Mouse (Mus musculus) forebrain, embryonic 11.5 days (tissue): ENCODE results near the gene Tmsb10. TPM values are rescaled to one million over a fixed set of nuclear protein-coding genes. Genes with fewer than 3 reads are reported as not detected.

Experiments
- ATAC-seq: fragments of 200-750 bp; cut with Nextera tagmentation; replicated peaks from 2 replicates; pipeline ENCODE4 v1.8.0; 2017; ENCODE audit warnings: moderate TSS enrichment; ENCODE audit not compliant: low FRiP score
- DNase-seq: peaks from one replicate; pipeline ENCODE4 v3.0.0-alpha.2; 2017; ENCODE audit warnings: low spot score
- H3K27ac ChIP-seq: fragments of 300-500 bp; sonication (generic); 2 replicates; pipeline ENCODE4 v1.5.1; 2014; ENCODE audit warnings: low read depth, low read length
- H3K27me3 ChIP-seq: fragments of 300-500 bp; sonication (generic); 2 replicates; pipeline ENCODE4 v1.6.1; 2014; ENCODE audit warnings: mild to moderate bottlenecking, low read length, mixed read lengths; ENCODE audit not compliant: control insufficient read depth, insufficient read depth
- H3K36me3 ChIP-seq: fragments of 300-500 bp; sonication (generic); 2 replicates; pipeline ENCODE4 v1.6.1; 2014; ENCODE audit warnings: mild to moderate bottlenecking, low read length, moderate library complexity, mixed read lengths; ENCODE audit not compliant: control insufficient read depth, insufficient read depth
- H3K4me1 ChIP-seq: fragments of 300-500 bp; sonication (generic); replicated peaks from 2 replicates; pipeline ENCODE4 v1.6.1; 2014; ENCODE audit warnings: low read length, mixed read lengths; ENCODE audit not compliant: control insufficient read depth, insufficient read depth
- H3K4me2 ChIP-seq: fragments of 300-500 bp; sonication (generic); 2 replicates; pipeline ENCODE4 v1.6.1; 2014; ENCODE audit warnings: low read depth, mild to moderate bottlenecking, low read length, moderate library complexity, mixed read lengths; ENCODE audit not compliant: severe bottlenecking
- H3K4me3 ChIP-seq: fragments of 300-500 bp; sonication (generic); 2 replicates; pipeline ENCODE4 v1.5.1; 2014; ENCODE audit warnings: low read depth, low read length
- H3K9ac ChIP-seq: fragments of 300-500 bp; sonication (generic); 2 replicates; pipeline ENCODE4 v1.6.1; 2014; ENCODE audit warnings: low read length
- H3K9me3 ChIP-seq: fragments of 300-500 bp; sonication (generic); 2 replicates; pipeline ENCODE4 v1.6.1; 2016; ENCODE audit warnings: low read length, mixed read lengths; ENCODE audit not compliant: control insufficient read depth
- WGBS: fragments of 180-500 bp; shearing (Covaris S2); extraction: QIAGEN DNeasy Blood & Tissue Kit; methylation state at CpG from one replicate; pipeline ENCODE4 v1.1.7; 2014; 5-methylcytosine and 5-hydroxymethylcytosine counted together
- polyA plus RNA-seq: library from polyadenylated mRNA; unstranded; fragments of >200 nt; fragmentation: Nextera tagmentation; extraction: Ambion mirVana; gene quantifications from 2 replicates; pipeline ENCODE4 v1.2.1, GENCODE M21; 2014

Gene Tmsb10
- 2,631 and 2,769 TPM in 2 replicates for polyA plus RNA-seq

GRCm38 (mm10) chr6:72958662-72959071 is at the start of gene Tmsb10:
Tmsb10 (minus strand) TSS chr6:72958748.
- Histone ChIP-seq H3K36me3 (no peaks in the 10 kb centered on the region), H3K27ac (peak within 1 kb of the TSS; percentile 62), H3K4me1 (peaks cover 7% of the 10 kb centered on the region; the same call in 1 of the 2 replicates), H3K9ac (peak within 1 kb of the TSS; percentile 99), H3K27me3 (no peaks in the 10 kb centered on the region), H3K4me2 (peak within 1 kb of the TSS; percentile 81), H3K9me3 (no peaks in the 10 kb centered on the region), H3K4me3 (peak within 1 kb of the TSS; percentile 87)
- ATAC-seq, result peak; percentile 2; the same call in 1 of the 2 replicates
- DNase-seq, result no peak
- WGBS, result 0% methylated on average over 18 of the region's 19 CpGs

- H3K4me1 ChIP-seq, result no peaks in the 10 kb centered on the region
- H3K4me3 ChIP-seq, result no peak overlapping the region
- no peaks in the 10 kb centered on the region for H3K9me3 ChIP-seq
- H3K9ac ChIP-seq, result no peak overlapping the region
- ATAC-seq (no peak), DNase-seq (no peak)
- no peaks in the 10 kb centered on the region for H3K27me3 ChIP-seq
- WGBS, result 83% methylated on average over 5 of the region's 5 CpGs
- no peak overlapping the region for H3K4me2 ChIP-seq
- no peak overlapping the region for H3K27ac ChIP-seq
- H3K36me3 ChIP-seq, result no peaks in the 10 kb centered on the region
These were observed 45.1 kb upstream of the Tmsb10 start for GRCm38 (mm10) chr6:73003601-73004000.

- 52% methylated on average over 1 of the region's 1 CpGs for WGBS
- Histone ChIP-seq H3K27ac (no peak overlapping the region), H3K4me3 (no peak overlapping the region), H3K4me1 (no peaks in the 10 kb centered on the region), H3K9me3 (no peaks in the 10 kb centered on the region), H3K4me2 (no peak overlapping the region), H3K36me3 (no peaks in the 10 kb centered on the region), H3K27me3 (no peaks in the 10 kb centered on the region), H3K9ac (no peak overlapping the region)
- DNase-seq (no peak), ATAC-seq (no peak)
These were observed 43.8 kb upstream of the Tmsb10 start for GRCm38 (mm10) chr6:73002391-73002790.

GRCm38 (mm10) chr6:72998809-72999208 is 40.3 kb upstream of the Tmsb10 start:
- DNase-seq (no peak), ATAC-seq (no peak)
- Histone ChIP-seq H3K9ac (no peak overlapping the region), H3K4me3 (no peak overlapping the region), H3K4me1 (no peaks in the 10 kb centered on the region), H3K27ac (no peak overlapping the region), H3K4me2 (no peak overlapping the region), H3K36me3 (no peaks in the 10 kb centered on the region), H3K27me3 (no peaks in the 10 kb centered on the region), H3K9me3 (no peaks in the 10 kb centered on the region)
- 83% methylated on average over 1 of the region's 1 CpGs for WGBS

GRCm38 (mm10) chr6:72993688-72994082 is 35.1 kb upstream of the Tmsb10 start:
- 90% methylated on average over 5 of the region's 5 CpGs for WGBS
- Histone ChIP-seq H3K4me2 (no peak overlapping the region), H3K27me3 (no peaks in the 10 kb centered on the region), H3K4me3 (no peak overlapping the region), H3K36me3 (no peaks in the 10 kb centered on the region), H3K9ac (no peak overlapping the region), H3K9me3 (no peaks in the 10 kb centered on the region), H3K27ac (no peak overlapping the region), H3K4me1 (no peaks in the 10 kb centered on the region)
- no peak for DNase-seq
- no peak for ATAC-seq

- Histone ChIP-seq H3K4me2 (no peak overlapping the region), H3K9me3 (no peaks in the 10 kb centered on the region), H3K36me3 (no peaks in the 10 kb centered on the region), H3K4me3 (no peak overlapping the region), H3K9ac (no peak overlapping the region), H3K27me3 (no peaks in the 10 kb centered on the region), H3K4me1 (no peaks in the 10 kb centered on the region), H3K27ac (no peak overlapping the region)
- DNase-seq, result no peak
- WGBS, result 81% methylated on average over 8 of the region's 8 CpGs
- ATAC-seq, result no peak
These were observed 34.6 kb upstream of the Tmsb10 start for GRCm38 (mm10) chr6:72993054-72993687.

GRCm38 (mm10) chr6:72990206-72990605 is 31.7 kb upstream of the Tmsb10 start:
- 90% methylated on average over 5 of the region's 5 CpGs for WGBS
- no peaks in the 10 kb centered on the region for H3K4me1 ChIP-seq
- no peak overlapping the region for H3K4me2 ChIP-seq
- H3K4me3 ChIP-seq, result no peak overlapping the region
- no peaks in the 10 kb centered on the region for H3K9me3 ChIP-seq
- H3K9ac ChIP-seq, result no peak overlapping the region
- H3K27me3 ChIP-seq, result no peaks in the 10 kb centered on the region
- DNase-seq (no peak), ATAC-seq (no peak)
- H3K36me3 ChIP-seq, result no peaks in the 10 kb centered on the region
- H3K27ac ChIP-seq, result no peak overlapping the region

GRCm38 (mm10) chr6:72989028-72989736 is 30.6 kb upstream of the Tmsb10 start:
- DNase-seq (peak; percentile 58), ATAC-seq (peak; percentile 78)
- Histone ChIP-seq H3K4me2 (no peak overlapping the region), H3K36me3 (no peaks in the 10 kb centered on the region), H3K4me3 (no peak overlapping the region), H3K27me3 (no peaks in the 10 kb centered on the region), H3K27ac (no peak overlapping the region), H3K4me1 (no peaks in the 10 kb centered on the region), H3K9ac (no peak overlapping the region), H3K9me3 (no peaks in the 10 kb centered on the region)
- WGBS, result 23% methylated on average over 7 of the region's 7 CpGs

- Histone ChIP-seq H3K27ac (no peak overlapping the region), H3K27me3 (no peaks in the 10 kb centered on the region), H3K4me3 (no peak overlapping the region), H3K4me2 (no peak overlapping the region), H3K36me3 (no peaks in the 10 kb centered on the region), H3K4me1 (no peaks in the 10 kb centered on the region), H3K9ac (no peak overlapping the region), H3K9me3 (no peaks in the 10 kb centered on the region)
- no peak for DNase-seq
- 67% methylated on average over 4 of the region's 4 CpGs for WGBS
- ATAC-seq, result no peak
These were observed 24.0 kb upstream of the Tmsb10 start for GRCm38 (mm10) chr6:72982506-72982905.
